Mouse (Mus musculus): ENCODE results near the gene Adcy9. TPM values are rescaled to one million over a fixed set of nuclear protein-coding genes. Genes with fewer than 3 reads are reported as not detected.

Adcy9 gene
- total and polyA plus RNA-seq, 3 experiments, result 1.1 to 3.1 (median 1.2) TPM

DNA sequence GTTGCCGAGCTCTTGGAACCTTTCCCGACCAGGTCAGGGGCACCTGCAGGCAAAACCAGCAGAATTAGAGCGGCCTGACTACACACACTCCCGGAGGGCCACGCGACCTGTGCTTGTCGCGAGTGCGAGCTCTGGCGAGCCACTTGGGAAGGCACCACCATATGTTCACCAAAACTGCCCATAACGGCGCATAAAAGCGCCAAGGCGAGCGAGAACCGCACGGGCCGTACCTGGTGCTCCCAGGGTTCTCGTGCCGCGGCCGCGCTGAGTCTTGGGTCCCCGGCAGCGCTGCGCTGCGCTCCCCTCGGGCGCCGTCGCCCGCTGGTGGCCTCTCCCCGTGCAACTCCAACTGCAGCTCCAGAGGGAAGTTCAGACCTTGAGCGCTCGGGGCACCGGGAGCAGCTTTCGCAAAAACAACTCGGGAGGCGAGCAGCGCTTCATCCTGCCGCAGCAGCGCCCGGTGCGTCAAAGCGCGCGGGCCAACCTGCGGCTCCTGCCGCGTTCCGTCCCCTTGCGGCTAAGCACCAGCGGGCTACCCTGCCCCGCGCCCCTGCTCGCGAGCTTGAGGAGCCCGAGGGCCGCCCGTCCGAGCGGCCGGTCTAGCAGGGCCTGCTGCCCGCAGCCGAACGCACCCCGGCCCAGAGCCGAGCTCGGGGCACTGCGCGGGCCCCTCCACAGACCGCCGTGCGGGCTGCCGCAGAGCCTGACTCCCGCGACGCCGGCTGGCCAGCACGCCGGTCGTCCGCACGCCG, 576 bp downstream of the Adcy9 start:
- Histone ChIP-seq H3K9ac (ENCODE audit: insufficient read depth, low read depth) (peak overlapping the region; percentile 33), H3K9me3 (replicated peaks; ENCODE audit: low read length) (peaks cover 13% of the 10 kb centered on the region), H3K79me2 (replicated peaks; ENCODE audit: control insufficient read depth, extremely low read depth, insufficient read depth, poor library complexity, severe bottlenecking) (no peaks in the 10 kb centered on the region), H3K27ac (ENCODE audit: insufficient read depth, low read depth) (no peak overlapping the region), H3K27me3 (replicated peaks) (no peaks in the 10 kb centered on the region), H3K4me3 (replicated peaks in 1 of 3; ENCODE audit: low read depth in 2 of 3, low read length in 2 of 3, poor library complexity in 1 of 3) (peak overlapping the region; percentile 31 to 78 (median 55)), H3K4me1 (ENCODE audit: control insufficient read depth in 1 of 2, insufficient read depth in 2 of 2) (peaks cover 6 to 33% of the 10 kb centered on the region in 2 experiments; a peak in 2 of 4 replicates), H3K4me2 (ENCODE audit: insufficient read depth, low read depth, poor library complexity, severe bottlenecking) (peak overlapping the region; percentile 55), H3K36me3 (replicated peaks in 1 of 2; ENCODE audit: control insufficient read depth in 1 of 2, insufficient read depth in 1 of 2, low read length in 1 of 2) (peaks cover 0 to 4% of the 10 kb centered on the region in 2 experiments)
- in situ Hi-C loops (cut with MboI; ENCODE audit: low pct_ligation_motif_present, low pct_unique_long_range_greater_than_20kb, low sequenced_read_pairs) (no loop called here), dilution Hi-C loops (cut with MboI; ENCODE audit: extremely low pct_ligation_motif_present, extremely low pct_unique_long_range_greater_than_20kb, low sequenced_read_pairs) (no loop called here)
- TF ChIP-seq NELFE (IDR thresholded peaks at IDR 0.05; ENCODE audit: low read depth, low read length) (no peak), POLR2A (IDR thresholded peaks at IDR 0.05; ENCODE audit: low read depth, low read length) (no peak), ELF1 (IDR thresholded peaks at IDR 0.05; ENCODE audit: low read depth, low read length) (no peak), UBTF (IDR thresholded peaks at IDR 0.05; ENCODE audit: low read depth, low read length) (peak; percentile 62; the same call in 1 of the 2 replicates), SMC3 (IDR thresholded peaks at IDR 0.05; ENCODE audit: low read depth, low read length) (no peak)
- DNase-seq (ENCODE audit: extremely low read depth), result no peak

DNA sequence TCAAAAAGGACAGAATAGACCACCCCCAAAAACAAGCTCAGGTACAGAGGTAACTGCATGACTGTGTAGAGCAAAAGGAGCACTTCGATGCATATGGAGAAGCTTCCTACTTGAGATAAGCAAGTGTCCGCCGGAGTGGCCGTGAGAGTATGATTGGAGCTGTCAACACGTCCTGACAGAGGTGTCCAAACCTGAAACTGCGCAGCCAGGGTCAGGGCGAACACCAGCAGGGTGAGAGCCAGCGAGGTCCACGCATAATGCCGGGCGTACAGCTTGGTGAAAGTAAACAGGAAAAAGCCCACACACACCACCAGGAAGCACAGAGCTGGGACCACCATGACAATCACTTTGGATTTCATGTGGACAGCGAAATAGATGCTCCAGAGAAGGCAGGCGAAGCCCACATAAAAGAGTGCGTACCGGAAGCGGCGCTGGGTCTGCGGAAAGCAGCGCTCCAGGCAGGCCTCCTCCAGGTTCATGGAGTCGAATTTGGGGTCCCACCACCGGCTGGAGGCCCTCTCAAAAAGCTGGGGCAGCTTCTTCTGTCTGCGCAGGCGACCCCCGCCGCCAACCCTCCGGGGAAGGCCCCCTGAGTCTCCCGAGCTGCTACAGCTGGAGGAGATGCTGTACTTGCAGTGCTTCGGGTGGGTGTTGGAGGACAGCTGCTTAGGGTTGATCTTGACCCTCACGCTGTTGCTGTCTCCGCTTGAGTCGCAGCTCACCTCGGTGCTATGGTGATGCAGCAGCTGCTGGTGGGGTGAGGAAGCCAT, 1.3 kb downstream of the Adcy9 start:
- Histone ChIP-seq H3K27me3 (replicated peaks) (no peaks in the 10 kb centered on the region), H3K36me3 (replicated peaks in 1 of 2; ENCODE audit: control insufficient read depth in 1 of 2, insufficient read depth in 1 of 2, low read length in 1 of 2) (peaks cover 0 to 4% of the 10 kb centered on the region in 2 experiments), H3K4me3 (replicated peaks in 1 of 3; ENCODE audit: low read depth in 2 of 3, low read length in 2 of 3, poor library complexity in 1 of 3) (no peak overlapping the region), H3K9me3 (replicated peaks; ENCODE audit: low read length) (peaks cover 13% of the 10 kb centered on the region), H3K27ac (ENCODE audit: insufficient read depth, low read depth) (no peak overlapping the region), H3K9ac (ENCODE audit: insufficient read depth, low read depth) (no peak overlapping the region), H3K4me2 (ENCODE audit: insufficient read depth, low read depth, poor library complexity, severe bottlenecking) (peak overlapping the region; percentile 55; the same call in 1 of the 2 replicates), H3K4me1 (ENCODE audit: control insufficient read depth in 1 of 2, insufficient read depth in 2 of 2) (peaks cover 6 to 41% of the 10 kb centered on the region in 2 experiments; a peak in 2 of 4 replicates), H3K79me2 (replicated peaks; ENCODE audit: control insufficient read depth, extremely low read depth, insufficient read depth, poor library complexity, severe bottlenecking) (no peaks in the 10 kb centered on the region)
- DNase-seq (ENCODE audit: extremely low read depth), result no peak
- in situ Hi-C loops (cut with MboI; ENCODE audit: low pct_ligation_motif_present, low pct_unique_long_range_greater_than_20kb, low sequenced_read_pairs) (no loop called here), dilution Hi-C loops (cut with MboI; ENCODE audit: extremely low pct_ligation_motif_present, extremely low pct_unique_long_range_greater_than_20kb, low sequenced_read_pairs) (no loop called here)
- no peak for TF ChIP-seq BHLHE40 (IDR thresholded peaks at IDR 0.05; ENCODE audit: low read depth, low read length)
- no peak for TF ChIP-seq USF1 (IDR thresholded peaks at IDR 0.05; ENCODE audit: low read depth, low read length)
- TF ChIP-seq SIN3A (IDR thresholded peaks at IDR 0.05; ENCODE audit: low read length), result no peak
- no peak for TF ChIP-seq IRF4 (IDR thresholded peaks at IDR 0.05; ENCODE audit: low read depth, low read length)
- TF ChIP-seq POLR2A (IDR thresholded peaks at IDR 0.05; ENCODE audit: low read depth, low read length), result no peak
- no peak for TF ChIP-seq MYC (IDR thresholded peaks at IDR 0.05; ENCODE audit: low read depth, low read length)
- TF ChIP-seq TBP (conservative IDR thresholded peaks at IDR 0.05; ENCODE audit: low read depth, low read length), result no peak
- TF ChIP-seq ZNF384 (IDR thresholded peaks at IDR 0.05; ENCODE audit: low read depth, low read length), result no peak
- TF ChIP-seq CTCF (conservative IDR thresholded peaks at IDR 0.05 in 1 of 2, IDR thresholded peaks at IDR 0.05 in 1 of 2; ENCODE audit: low read depth in 2 of 2, low read length in 2 of 2), result no peak
- TF ChIP-seq ELF1 (IDR thresholded peaks at IDR 0.05; ENCODE audit: low read depth, low read length), result no peak
- no peak for TF ChIP-seq ZC3H11A (IDR thresholded peaks at IDR 0.05; ENCODE audit: low read depth, low read length)
